Mouse (Mus musculus): ENCODE measurements at regions not wholly inside any gene's neighbourhood (a gene's known extent, or its start where the extent isn't known, plus 50 kb on each side); places are given as distances from the start of the nearest gene placed in this dataset.
A peak's percentile ranks its signal among the peaks of the same experiment; 100 is the strongest.

DNA sequence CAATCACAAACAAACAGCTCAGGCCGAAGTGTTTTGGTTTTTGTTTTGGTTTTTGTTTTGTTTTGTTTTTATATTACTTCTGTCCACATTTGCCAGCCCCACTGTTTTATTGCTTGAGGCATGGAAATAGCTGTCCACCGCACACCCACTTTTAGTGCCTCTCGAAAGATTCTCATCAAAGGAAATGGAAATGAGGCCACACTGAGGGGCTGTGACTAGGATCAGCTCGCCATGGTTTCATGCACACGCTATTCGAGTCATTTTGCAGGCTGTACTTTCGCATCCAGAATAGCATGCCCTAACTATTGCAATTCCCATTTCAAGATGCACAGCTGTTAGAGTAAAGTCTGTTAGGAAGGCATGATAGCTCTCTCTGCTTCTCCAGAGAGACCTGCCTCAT lies 1543.4 kb upstream of the Tenm3 start:
- no peak for DNase-seq

DNA sequence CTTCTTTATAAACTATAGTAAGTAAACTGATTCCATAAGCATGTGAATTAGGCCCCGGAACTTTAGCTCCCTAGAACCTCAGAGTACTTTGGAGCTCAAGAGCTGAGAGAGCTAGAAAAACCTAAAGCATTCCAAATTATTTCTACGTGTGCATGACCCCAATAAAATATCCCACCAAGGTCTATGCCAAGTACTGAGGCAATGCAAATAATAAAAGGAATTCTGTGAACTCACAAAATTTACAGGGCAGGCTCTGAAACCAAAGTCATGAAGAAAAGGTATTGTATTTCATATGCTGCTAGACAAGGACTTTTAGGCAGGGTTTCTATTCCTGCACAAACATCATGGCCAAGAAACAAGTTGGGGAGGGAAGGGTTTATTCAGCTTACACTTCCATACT lies 1539.9 kb upstream of the Tenm3 start:
- DNase-seq: no peak

DNA sequence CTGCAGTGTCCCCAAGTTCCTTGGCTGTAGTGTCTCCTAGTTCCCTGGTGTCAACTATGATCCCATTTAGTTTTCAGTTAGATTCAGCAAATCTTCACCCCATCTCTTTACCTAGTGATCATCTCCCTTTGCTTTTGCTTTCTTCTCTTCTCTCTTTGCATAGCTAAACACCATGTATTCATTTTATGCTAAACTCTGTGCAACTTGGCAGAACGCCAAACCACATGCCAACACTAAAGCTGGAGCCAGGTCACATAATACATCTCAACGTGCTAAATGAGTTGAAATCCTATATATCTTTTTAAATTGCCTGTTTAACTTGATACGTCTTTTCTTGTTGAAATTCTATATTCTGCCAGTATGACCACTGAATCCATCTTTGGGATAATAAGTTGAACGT lies 1536.0 kb upstream of the Tenm3 start:
- no peak for DNase-seq

DNA sequence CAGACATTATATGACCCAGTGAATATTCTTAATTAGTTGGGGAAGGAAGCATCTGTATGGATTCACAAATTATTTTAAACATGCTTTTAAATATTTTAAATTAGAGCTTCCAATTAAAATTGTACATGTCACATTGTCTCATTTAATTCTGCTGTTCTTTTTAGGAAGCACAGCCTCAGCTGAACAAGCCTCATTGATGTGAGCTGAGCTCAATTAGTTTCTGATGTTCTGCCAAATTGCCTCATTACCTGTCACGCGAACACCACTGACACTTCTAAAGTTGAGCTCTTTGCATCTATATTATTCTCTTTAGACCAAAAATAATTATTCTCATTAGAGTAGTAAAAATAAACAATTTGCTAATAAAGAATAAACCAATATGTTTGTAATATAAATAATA lies 1530.0 kb upstream of the Tenm3 start:
- no peak for DNase-seq

DNA sequence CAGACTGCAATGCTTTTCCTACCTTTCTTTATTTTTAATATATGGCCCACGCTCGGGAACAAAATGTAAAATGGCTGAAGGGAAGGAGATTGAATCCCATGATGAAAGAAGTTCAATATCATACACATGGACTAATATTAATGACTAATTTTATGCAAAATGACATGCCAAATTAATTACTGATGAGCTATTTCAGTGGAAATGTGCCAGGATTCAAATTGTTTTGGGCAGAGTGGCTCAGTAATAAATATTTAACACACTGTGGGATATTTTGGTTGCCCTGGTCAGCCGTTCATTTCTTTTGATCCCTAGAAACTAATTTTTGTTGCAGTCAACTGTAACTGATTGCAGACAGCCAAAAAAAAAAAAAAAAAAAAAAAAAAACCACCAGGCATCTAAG lies 1482.7 kb upstream of the Tenm3 start:
- DNase-seq: no peak

DNA sequence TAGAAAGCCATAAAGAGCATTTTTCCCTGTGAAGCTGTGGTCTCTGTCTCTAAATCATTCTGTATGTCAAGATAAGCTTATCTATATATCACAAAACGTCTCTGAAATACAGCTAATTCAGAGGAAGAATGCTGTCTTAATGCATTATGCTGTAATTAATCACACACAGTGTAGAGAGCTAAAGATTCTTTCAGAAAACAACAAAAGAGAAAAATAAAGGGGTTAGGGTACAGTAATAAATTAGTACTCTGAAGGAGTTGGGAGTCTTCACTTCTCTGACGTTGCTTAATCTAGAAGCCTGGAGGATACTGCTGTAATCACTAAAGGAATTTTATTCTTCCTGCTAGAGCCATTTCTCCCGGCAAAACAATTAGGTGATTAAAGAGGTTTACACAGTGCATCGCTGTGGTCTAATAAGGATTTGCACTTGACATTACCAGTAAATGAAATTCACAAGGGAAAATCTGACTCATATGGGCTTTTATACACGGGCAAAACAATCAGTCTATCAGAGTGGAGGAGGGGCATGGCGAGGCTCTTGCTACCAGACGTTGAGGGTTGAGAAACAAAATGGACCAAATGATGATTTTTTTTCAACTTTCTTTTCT lies 1477.7 kb upstream of the Tenm3 start:
- no peak for DNase-seq

DNA sequence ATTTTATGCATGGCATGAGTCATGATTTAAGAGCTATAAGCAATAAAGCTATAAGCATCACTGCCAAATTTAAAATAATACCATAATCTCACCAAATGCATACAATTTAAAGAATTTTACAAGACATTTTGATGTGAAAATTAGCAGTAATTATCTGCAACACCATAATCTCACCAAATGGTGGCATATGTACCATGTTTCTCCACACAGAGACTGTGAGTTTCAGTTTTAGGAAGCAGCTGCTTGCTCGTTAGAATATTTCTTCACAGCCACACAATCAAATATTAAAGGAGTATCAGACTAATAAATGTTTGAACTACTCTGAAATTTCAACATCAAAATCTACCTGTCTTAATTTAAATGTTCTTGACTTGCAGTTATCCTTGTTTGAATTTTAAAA lies 1472.9 kb upstream of the Tenm3 start:
- DNase-seq: no peak

DNA sequence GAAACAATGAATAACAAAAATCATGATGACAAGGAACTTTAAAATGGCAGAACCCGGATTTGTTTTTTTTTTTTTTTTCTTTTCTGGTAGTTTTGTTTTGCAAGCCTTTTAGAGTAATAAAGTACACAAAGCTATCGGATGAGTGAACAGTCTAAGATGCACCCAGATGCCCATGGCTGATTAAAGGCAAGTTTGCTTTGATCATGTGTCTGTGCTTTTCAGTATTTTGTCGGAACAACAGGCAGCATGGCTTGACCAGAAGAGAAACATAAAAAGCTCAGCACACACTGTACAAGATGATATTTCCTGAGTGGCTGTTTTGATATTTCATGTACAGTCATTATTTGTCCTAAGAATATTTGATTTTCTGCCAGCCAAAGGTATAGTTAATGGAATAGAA lies 1466.6 kb upstream of the Tenm3 start:
- DNase-seq: no peak

DNA sequence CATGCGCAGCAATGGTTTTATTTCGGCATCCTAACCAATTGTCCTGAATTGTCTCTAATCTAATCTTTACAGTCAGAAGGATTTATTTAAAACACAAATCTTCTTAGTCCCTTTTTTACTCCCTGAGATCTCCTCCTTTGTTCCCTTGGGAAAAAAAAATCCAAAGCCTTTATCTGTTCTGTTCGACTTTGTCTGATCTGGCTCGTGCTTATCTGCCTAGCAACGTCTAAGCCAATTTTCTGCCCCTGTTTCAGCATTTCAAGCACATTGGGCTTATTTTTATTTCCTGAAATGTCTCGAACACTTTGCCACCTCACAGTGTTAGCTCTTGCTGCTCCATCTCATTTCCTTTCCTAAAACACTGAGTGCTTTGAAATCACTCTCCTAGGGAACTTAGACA lies 1456.6 kb upstream of the Tenm3 start:
- DNase-seq: no peak

DNA sequence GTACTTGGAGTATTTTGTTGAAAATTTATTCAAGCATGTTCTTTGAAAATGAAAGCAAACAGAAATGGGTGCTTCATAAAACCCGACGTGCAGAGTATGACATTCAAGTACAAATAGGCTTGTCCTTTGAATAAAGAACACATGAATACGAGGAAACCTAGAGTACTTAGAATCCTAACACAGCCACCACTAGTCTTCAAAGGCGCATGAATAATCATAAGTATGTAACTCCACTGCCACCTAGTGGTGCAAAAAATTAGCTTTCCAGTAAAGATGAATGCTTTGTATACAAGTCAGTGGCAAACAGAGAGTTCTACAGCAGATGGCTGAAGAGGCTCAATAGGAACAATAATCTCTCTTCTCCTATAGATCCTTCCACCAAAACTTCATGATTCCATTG lies 1449.8 kb upstream of the Tenm3 start:
- DNase-seq: peak; percentile 23 to 43

DNA sequence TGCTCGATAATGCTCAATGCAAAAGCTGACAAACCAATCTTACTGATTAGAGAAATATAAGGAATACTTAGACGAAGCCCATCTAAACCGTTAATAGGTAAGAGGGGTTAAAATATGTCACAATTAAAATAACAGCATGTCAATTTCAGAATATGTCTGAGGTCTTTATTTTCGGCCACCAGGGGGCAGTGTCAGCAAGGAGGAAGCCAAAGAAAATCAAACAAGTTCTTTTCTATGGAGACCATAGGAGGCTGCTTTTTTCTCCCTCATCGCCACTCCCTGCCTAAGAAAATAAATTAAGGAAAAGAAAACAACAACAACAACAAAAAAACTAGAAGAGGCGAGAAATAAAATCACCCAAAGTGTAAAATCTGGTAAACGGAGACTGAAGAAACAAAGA lies 1448.4 kb upstream of the Tenm3 start:
- DNase-seq: peak; percentile 1 to 47

DNA sequence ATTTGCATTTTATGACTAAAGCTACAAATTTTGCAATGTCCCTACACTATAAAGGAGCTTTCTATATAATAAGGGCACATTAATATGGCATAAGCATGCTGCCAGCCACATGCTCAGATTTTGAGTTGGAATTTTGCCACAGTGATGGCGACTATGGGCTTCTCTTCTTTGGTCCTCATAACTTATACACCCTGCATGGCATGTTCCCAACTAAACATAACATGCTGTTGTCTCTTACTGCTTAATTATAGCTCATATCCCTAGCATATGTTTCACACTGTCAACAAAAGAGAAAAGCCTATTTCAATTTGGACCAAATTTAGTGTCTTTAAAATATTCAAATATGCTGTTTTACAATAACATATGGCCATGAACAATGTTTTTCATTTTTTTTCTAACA lies 1432.6 kb upstream of the Tenm3 start:
- DNase-seq: no peak

DNA sequence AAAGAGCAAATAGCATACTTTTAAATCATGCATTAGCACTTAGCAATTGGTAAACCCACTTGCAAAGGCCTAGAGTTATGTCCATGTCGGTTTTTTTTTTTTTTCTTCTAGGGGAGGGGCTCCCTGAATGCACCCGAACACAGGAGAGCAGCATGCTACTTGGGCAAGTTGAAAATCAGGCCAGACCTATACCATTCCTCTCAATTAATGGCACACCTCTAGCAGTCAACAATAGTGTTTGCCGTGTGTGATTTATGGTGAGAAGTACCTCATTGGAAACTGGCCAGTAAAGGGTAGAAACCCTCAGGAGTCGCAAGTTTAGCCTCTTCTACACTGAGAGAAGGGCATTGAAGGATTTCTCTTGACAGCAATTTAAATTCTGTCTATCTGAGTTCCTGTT lies 1421.0 kb upstream of the Tenm3 start:
- DNase-seq: no peak

Measured in kidney, adult 8-10 months (tissue).